Mouse (Mus musculus) adrenal gland, adult (tissue): ENCODE measurements at regions not wholly inside any gene's neighbourhood (a gene's known extent, or its start where the extent isn't known, plus 50 kb on each side); places are given as distances from the start of the nearest gene placed in this dataset.

Experiments used
- DNase-seq, 2 experiments: peaks; one replicate each; pipeline ENCODE4 v3.0.0; 2022 to 2023; ENCODE audit warnings: low spot score in 1 of 2; ENCODE audit not compliant: inconsistent age in 2 of 2

- no peak for DNase-seq
Observed at GRCm38 (mm10) chr14:98749086-98750027, 244.8 kb downstream of the Rpl36a-ps1 start.

- no peak for DNase-seq
Observed at GRCm38 (mm10) chr14:98747159-98747775, 246.9 kb downstream of the Rpl36a-ps1 start.

GRCm38 (mm10) chr14:98730375-98730774 lies 263.7 kb downstream of the Rpl36a-ps1 start:
- no peak for DNase-seq

GRCm38 (mm10) chr14:98728863-98729262 lies 265.3 kb downstream of the Rpl36a-ps1 start:
- no peak for DNase-seq

- DNase-seq = no peak
Observed at GRCm38 (mm10) chr14:98722481-98722880, 271.6 kb downstream of the Rpl36a-ps1 start.

GRCm38 (mm10) chr14:98721033-98721432 lies 273.1 kb downstream of the Rpl36a-ps1 start:
- no peak for DNase-seq

GRCm38 (mm10) chr14:98708045-98708444 lies 286.1 kb downstream of the Rpl36a-ps1 start:
- DNase-seq = no peak

- DNase-seq = no peak
Observed at GRCm38 (mm10) chr14:98707574-98707973, 286.5 kb downstream of the Rpl36a-ps1 start.

- DNase-seq = no peak
Observed at GRCm38 (mm10) chr14:98703289-98703688, 290.8 kb downstream of the Rpl36a-ps1 start.

- DNase-seq = no peak
Observed at GRCm38 (mm10) chr14:98656533-98656932, 337.6 kb downstream of the Rpl36a-ps1 start.

- no peak for DNase-seq
Observed at GRCm38 (mm10) chr14:98654191-98654809, 339.8 kb downstream of the Rpl36a-ps1 start.

GRCm38 (mm10) chr14:98651221-98651620 lies 342.9 kb downstream of the Rpl36a-ps1 start:
- no peak for DNase-seq

- no peak for DNase-seq
Observed at GRCm38 (mm10) chr14:98650520-98650919, 343.6 kb downstream of the Rpl36a-ps1 start.

GRCm38 (mm10) chr14:98647614-98648013 lies 346.5 kb downstream of the Rpl36a-ps1 start:
- DNase-seq = no peak

GRCm38 (mm10) chr14:98643756-98644155 lies 350.4 kb downstream of the Rpl36a-ps1 start:
- DNase-seq = no peak

- no peak for DNase-seq
Observed at GRCm38 (mm10) chr14:98642661-98643331, 351.3 kb downstream of the Rpl36a-ps1 start.

GRCm38 (mm10) chr14:98629026-98629425 lies 365.1 kb downstream of the Rpl36a-ps1 start:
- no peak for DNase-seq

- DNase-seq = no peak
Observed at GRCm38 (mm10) chr14:98626476-98626875, 367.6 kb downstream of the Rpl36a-ps1 start.

GRCm38 (mm10) chr14:98625867-98626266 lies 368.3 kb downstream of the Rpl36a-ps1 start:
- no peak for DNase-seq

GRCm38 (mm10) chr14:98605772-98606171 lies 388.3 kb downstream of the Rpl36a-ps1 start:
- DNase-seq = no peak

GRCm38 (mm10) chr14:98596252-98596651 lies 397.9 kb downstream of the Rpl36a-ps1 start:
- no peak for DNase-seq
